Mouse (Mus musculus) megakaryocyte, embryonic 14.5 days (primary cell): Measurements from ENCODE around the gene Arhgef38.

Experiments
- FLI1 ChIP-seq: IDR thresholded peaks from 2 replicates; pipeline ENCODE4 v1.6.1; 2012; ENCODE audit warnings: low read length, inconsistent platforms, mixed read lengths
- GATA1 ChIP-seq: IDR thresholded peaks from 3 replicates; pipeline ENCODE4 v1.6.1; 2012; ENCODE audit warnings: mixed read lengths, low read length, inconsistent platforms, borderline replicate concordance

DNA sequence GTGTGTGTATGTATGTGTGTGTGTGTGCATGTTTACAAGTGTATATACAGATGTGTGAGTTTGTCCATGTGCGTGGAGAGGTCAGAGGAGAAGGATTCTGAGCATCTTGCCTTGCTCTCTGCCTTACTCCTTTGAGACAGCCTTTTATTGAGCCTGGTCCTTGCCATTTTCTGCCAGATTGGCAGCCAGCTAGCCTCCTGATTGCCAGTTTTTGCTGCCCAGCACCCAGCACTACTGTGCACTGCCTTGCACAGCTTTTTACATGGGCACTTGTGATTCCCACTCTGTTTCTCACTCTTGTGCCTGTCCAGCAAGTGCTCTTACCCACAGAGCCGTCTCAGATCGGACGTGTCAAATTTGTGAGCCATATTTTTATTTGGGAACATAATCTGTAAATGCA lies 62.5 kb downstream of the Arhgef38 start:
- TF ChIP-seq GATA1 (no peak), FLI1 (no peak)
